Mouse (Mus musculus) frontal cortex, postnatal 14 days (tissue): Measurements from ENCODE around the gene Cdr2l.
"Not testable (repeated sequence)": the region's sequence is repeated elsewhere in the genome, so short reads cannot be mapped to it uniquely, and the experiment has no call there.

Experiments
- DNase-seq, 2 experiments: peaks; one replicate each; pipeline ENCODE4 v3.0.0; 2022; ENCODE audit warnings: low spot score in 2 of 2

Gene Cdr2l

GRCm38 (mm10) chr11:115371354-115371753 is 10.4 kb upstream of the Cdr2l start:
- DNase-seq, result no peak

- no peak for DNase-seq
These were observed 9.7 kb upstream of the Cdr2l start for GRCm38 (mm10) chr11:115372015-115372414.

GRCm38 (mm10) chr11:115372737-115373136 is 9.0 kb upstream of the Cdr2l start:
- DNase-seq, result no peak

GRCm38 (mm10) chr11:115373805-115374694 is 7.7 kb upstream of the Cdr2l start:
- DNase-seq, result peak; percentile 48 to 63

GRCm38 (mm10) chr11:115374695-115375425 is 6.9 kb upstream of the Cdr2l start:
- no peak for DNase-seq

GRCm38 (mm10) chr11:115376722-115377121 is 5.0 kb upstream of the Cdr2l start:
- no peak for DNase-seq

- DNase-seq, result no peak
These were observed 4.5 kb upstream of the Cdr2l start for GRCm38 (mm10) chr11:115377254-115377653.

- DNase-seq, result no peak
These were observed 3.9 kb upstream of the Cdr2l start for GRCm38 (mm10) chr11:115377854-115378253.

GRCm38 (mm10) chr11:115381276-115381675 is 440 bp upstream of the Cdr2l start:
- no peak for DNase-seq

- DNase-seq, result no peak
These were observed 1.2 kb downstream of the Cdr2l start for GRCm38 (mm10) chr11:115382891-115383290.

- peak in 1 of 2 experiments; percentile 54 for DNase-seq
These were observed 2.2 kb downstream of the Cdr2l start for GRCm38 (mm10) chr11:115383701-115384474.

- no peak for DNase-seq
These were observed 2.9 kb downstream of the Cdr2l start for GRCm38 (mm10) chr11:115384587-115384986.

- DNase-seq, result not testable (repeated sequence)
These were observed 5.1 kb downstream of the Cdr2l start for GRCm38 (mm10) chr11:115386859-115387258.

GRCm38 (mm10) chr11:115391358-115391757 is 9.6 kb downstream of the Cdr2l start:
- no peak for DNase-seq

- DNase-seq, result no peak
These were observed 12.1 kb downstream of the Cdr2l start for GRCm38 (mm10) chr11:115393721-115394325.

GRCm38 (mm10) chr11:115398085-115398484 is 16.4 kb downstream of the Cdr2l start:
- no peak for DNase-seq

- no peak for DNase-seq
These were observed 18.4 kb downstream of the Cdr2l start for GRCm38 (mm10) chr11:115400126-115400525.

- DNase-seq, result no peak
These were observed 19.1 kb downstream of the Cdr2l start for GRCm38 (mm10) chr11:115400630-115401391.

- DNase-seq, result peak; percentile 73 to 75
These were observed 21.8 kb downstream of the Cdr2l start, which contains the start of gene Mrpl58 for GRCm38 (mm10) chr11:115403338-115404124. Gene Mrpl58, plus strand, starts transcription at chr11:115403752.

GRCm38 (mm10) chr11:115405723-115406122 is 24.0 kb downstream of the Cdr2l start:
- DNase-seq, result no peak
